Mouse (Mus musculus) left cerebral cortex, adult 2 months (tissue): ENCODE results near the gene Sirt4. TPM values are rescaled to one million over a fixed set of nuclear protein-coding genes. Genes with fewer than 3 reads are reported as not detected.
A peak's percentile ranks its signal among the peaks of the same experiment; 100 is the strongest.
"Not testable (repeated sequence)": the region's sequence is repeated elsewhere in the genome, so short reads cannot be mapped to it uniquely, and the experiment has no call there.

ENCODE experiments used
- DNase-seq, 2 experiments: peaks; one replicate each; pipeline ENCODE4 v3.0.0; 2021 to 2022; ENCODE audit warnings: low spot score in 2 of 2, mixed read lengths in 1 of 2; ENCODE audit errors: extremely low spot score in 1 of 2
- H3K27ac ChIP-seq: fragments of 200-600 bp; 2 replicates; pipeline ENCODE4 v1.8.1; 2022
- H3K4me3 ChIP-seq: fragments of 200-600 bp; 2 replicates; pipeline ENCODE4 v1.8.1; 2022
- CTCF ChIP-seq: fragments of 200-600 bp; IDR thresholded peaks from 2 replicates; pipeline ENCODE4 v1.8.1; 2022; ENCODE audit warnings: antibody characterized with exemption, mild to moderate bottlenecking, moderate library complexity
- intact Hi-C: fragments of 180-260 bp; cut with DNase I; formaldehyde crosslinking; loops from one replicate; pipeline ENCODE4 v1.15.1; 2025
- total RNA-seq, 2 experiments: library from RNA; stranded (reverse); gene quantifications; 2 replicates each; pipeline ENCODE4 v1.2.3; 2021

Gene Sirt4
- total RNA-seq, 2 experiments from 2014 or later = 40.7 to 43.5 TPM

GRCm38 (mm10) chr5:115450410-115451317 lies 33.9 kb downstream of the Sirt4 start:
- no peak overlapping the region for H3K27ac ChIP-seq
- intact Hi-C loops = no loop called here
- no peak overlapping the region for H3K4me3 ChIP-seq
- no peak for TF ChIP-seq CTCF
- DNase-seq = no peak

DNA sequence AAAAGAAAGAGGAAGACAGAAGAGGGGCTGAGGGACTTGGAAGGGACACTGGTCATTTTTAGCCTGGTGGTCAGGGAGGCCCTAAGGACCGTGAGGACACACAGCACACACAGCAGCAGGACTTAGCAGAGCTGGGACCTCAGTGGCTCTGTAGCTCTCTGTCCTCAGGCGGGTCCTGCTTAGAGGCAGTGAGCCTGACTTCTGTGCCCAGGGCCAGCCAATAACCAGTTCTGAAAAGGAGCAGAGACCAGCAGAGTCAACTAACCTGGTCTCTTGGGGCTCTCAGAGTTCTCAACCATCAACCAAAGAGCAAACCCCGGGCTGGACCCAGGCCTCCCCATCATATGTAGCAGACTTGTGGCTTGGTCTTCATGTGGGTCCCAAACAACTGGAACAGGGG lies 35.3 kb downstream of the Sirt4 start:
- Histone ChIP-seq H3K27ac (no peak overlapping the region), H3K4me3 (no peak overlapping the region)
- intact Hi-C loops = no loop called here
- DNase-seq = no peak
- TF ChIP-seq CTCF = no peak

DNA sequence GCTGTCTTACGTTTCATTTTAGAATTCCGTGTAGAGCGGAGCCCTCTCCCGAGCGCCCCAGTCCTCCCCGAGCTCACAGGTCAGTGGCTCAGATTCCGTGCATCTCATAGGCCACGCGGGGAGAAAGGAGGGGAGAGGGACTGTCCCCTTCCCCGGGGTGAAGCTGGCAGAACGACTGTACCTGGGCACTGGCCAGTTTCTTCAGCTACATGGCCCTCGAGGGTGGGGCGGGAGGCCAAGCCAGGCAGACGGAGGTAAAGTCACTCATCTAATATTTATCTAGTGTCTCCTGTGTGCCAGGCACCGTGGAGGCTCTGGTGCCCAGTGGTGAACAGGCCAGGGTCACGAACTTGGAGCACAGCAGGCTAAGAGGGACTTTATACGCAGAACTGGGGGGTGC lies 37.4 kb downstream of the Sirt4 start:
- intact Hi-C loops = no loop called here
- Histone ChIP-seq H3K4me3 (no peak overlapping the region), H3K27ac (no peak overlapping the region)
- no peak for TF ChIP-seq CTCF
- DNase-seq = no peak

DNA sequence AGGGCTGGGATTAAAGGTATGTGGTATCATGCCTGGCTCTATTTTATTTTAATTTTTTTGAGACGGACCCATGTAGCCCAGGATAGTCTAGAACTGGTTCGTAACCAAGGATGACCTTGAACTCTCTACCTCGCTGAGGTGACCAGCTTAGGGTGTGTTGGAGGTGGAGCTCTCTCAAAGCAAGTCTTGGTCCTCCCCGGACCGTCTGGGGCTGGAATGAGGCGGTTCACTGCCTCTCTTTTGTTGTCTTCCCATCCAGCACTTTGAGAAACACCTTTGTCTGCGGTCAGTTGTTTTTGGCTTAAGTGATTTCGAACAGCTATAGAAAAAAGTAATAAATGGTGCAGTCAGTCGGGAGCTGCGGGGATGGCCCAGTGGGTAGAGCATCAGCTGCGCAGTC lies 40.4 kb downstream of the Sirt4 start:
- DNase-seq = no peak
- no peak for TF ChIP-seq CTCF
- no peak overlapping the region for H3K4me3 ChIP-seq
- intact Hi-C loops = no loop called here
- no peak overlapping the region for H3K27ac ChIP-seq

DNA sequence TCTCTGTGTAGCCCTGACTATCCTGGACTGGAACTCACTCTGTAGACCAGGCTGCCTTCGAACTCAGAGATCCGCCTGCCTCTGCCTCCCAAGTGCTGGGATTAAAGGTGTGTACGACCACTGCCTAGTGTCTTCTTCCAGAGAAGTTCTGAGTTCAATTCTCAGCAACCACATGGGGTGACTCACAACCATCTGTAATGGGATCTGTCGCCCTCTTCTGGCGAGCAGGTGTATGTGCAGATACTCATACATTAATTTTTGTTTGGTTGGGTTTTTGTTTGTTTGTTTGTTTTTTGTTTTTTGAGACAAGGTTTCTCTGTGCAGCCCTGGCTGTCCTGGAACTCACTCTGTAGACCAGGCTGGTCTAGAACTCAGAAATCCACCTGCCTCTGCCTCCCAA lies 41.9 kb downstream of the Sirt4 start:
- H3K27ac ChIP-seq, intact Hi-C loops, H3K4me3 ChIP-seq, DNase-seq: not testable (repeated sequence)
- TF ChIP-seq CTCF = peak; percentile 68

DNA sequence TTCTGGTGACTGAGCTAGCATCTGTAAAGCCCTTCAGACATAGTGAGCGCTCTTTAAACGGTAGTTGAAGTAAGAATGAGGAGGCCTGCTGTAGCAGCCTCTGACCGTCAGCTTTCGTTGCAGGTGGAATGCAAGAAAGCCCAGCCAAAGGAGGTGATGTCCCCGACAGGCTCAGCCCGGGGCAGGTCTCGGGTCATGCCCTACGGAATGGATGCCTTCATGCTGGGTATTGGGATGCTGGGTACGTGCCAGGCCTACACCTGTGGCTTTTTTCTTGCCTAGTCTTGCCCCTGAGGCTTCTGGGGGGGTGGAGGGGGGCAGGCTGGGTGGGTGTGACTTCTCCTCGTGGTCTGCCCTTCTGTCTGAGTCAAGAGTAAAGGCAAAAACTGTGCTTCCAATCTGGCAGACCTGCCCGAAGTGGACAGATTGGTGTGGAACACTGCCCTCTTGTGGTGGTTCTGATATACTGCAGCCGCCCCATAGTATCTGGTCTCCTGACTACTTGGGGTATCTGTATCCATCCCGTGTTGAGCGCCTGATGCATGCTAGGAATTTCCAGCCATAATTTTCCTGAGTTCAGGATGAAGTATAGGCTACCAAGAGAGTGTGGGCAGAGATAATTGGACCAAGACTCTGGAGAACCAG lies 43.2 kb downstream of the Sirt4 start:
- Histone ChIP-seq H3K4me3 (no peak overlapping the region), H3K27ac (no peak overlapping the region)
- peak; percentile 75 to 80 for DNase-seq
- peak; percentile 98 for TF ChIP-seq CTCF
- intact Hi-C loops = loop anchor here (1.0 kb wide), 1 partner anchor 82 kb away; no protein-coding TSS in a partner anchor

DNA sequence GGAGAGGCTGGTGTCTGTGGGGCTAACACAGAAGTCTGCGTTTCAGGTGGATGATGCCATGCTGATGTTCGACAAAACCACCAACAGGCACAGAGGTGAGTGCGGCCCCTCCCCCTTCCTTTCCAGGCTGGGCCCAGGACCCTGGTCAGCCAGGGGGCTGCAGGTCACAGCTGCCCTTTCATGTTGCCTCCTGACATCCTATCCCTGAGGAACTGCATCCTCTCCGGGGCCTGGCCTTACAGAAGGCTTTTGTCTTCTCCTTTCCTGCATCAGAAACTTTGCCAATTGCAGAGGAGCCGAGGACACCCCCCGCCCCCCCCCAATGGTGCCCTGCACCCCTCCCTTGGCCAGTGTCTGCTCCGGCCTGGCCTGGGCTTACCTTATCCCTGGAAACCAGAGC lies 45.9 kb downstream of the Sirt4 start:
- no peak overlapping the region for H3K27ac ChIP-seq
- intact Hi-C loops = no loop called here
- TF ChIP-seq CTCF = no peak

GRCm38 (mm10) chr5:115437945-115438315 lies 46.6 kb downstream of the Sirt4 start:
- intact Hi-C loops = no loop called here
- no peak for TF ChIP-seq CTCF
- DNase-seq = no peak
- no peak overlapping the region for H3K4me3 ChIP-seq
- H3K27ac ChIP-seq = peak overlapping the region; percentile 36

More for the DNA sequence above, 45.9 kb downstream of the Sirt4 start:
- H3K4me3 ChIP-seq = no peak overlapping the region
- DNase-seq = no peak

DNA sequence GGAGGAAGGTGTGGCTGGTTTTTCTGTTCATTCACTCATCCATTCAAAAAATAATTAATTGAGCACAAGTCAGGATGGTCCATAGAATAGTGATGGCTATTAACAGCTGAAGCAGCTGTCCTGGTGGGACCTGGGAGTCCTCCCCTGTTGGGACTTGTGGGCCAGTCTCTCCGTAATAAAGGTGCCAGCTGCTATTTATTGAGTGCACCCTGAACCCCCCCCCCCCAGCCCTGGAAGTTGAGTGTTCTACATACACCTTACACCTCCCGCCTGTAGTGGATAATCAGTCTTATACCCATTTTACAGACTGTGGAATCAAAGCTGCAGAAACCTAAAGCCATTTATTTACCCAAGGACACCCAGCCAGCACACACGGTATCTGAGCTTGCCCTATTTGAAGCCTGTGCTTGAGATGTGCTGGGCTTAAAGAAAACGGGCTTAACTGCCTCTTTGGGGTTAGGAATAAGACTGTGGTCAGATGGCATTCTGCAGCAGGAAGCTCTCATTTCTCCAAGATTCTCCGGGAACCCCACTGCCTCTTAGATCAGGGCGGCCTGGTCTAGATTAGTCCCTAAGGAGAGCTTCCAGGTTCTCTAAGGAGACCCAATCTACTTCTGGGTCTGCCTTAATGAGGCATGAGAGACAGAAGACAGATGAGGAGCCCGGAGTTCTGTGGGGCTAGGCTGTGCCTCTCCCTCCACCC lies 47.1 kb downstream of the Sirt4 start:
- no peak overlapping the region for H3K4me3 ChIP-seq
- intact Hi-C loops = no loop called here
- no peak for TF ChIP-seq CTCF

GRCm38 (mm10) chr5:115436421-115437124 lies 48.0 kb downstream of the Sirt4 start:
- DNase-seq = peak; percentile 85 to 91
- Histone ChIP-seq H3K4me3 (peak overlapping the region; percentile 52), H3K27ac (peak overlapping the region; percentile 95)
- intact Hi-C loops = no loop called here
- TF ChIP-seq CTCF = no peak; the same call in none of the 2 replicates

More for the DNA sequence above, 47.1 kb downstream of the Sirt4 start:
- DNase-seq = no peak
- H3K27ac ChIP-seq = peak overlapping the region; percentile 95

DNA sequence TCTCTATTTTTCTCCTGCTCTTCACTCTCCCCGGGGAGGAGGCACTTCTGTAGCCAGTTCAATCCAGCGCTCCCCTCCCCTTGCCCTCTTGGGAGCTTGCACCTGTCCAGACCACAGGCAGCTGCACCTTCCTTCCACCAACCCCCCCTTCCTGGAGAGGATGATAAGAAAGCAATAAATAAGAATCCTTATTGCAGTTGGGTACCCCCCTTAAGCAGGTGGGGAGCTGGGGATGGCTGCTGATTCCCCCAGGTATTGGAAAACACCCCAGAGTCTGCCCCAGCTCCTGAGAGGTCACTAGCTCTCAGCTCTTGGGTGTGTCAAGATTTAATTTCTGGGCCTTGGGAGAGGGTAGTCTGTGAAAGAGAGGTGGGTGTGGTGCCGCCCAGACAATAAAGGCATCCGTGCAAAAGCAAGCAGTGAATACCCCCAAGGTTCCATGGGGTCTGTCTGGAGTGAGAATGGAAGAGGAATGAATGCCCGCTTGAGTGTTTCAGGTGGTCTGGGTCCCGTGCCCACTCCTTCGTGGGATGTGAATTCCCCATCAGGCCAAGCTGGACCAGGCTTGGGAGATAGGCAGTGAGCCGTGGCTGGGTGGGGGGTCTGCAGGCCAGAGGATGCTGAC lies 48.7 kb downstream of the Sirt4 start:
- no peak for TF ChIP-seq CTCF
- DNase-seq = no peak
- peak overlapping the region; percentile 95 for H3K27ac ChIP-seq
- intact Hi-C loops = no loop called here
- H3K4me3 ChIP-seq = peak overlapping the region; percentile 52
